Mouse (Mus musculus): ENCODE data around the gene Pgghg. TPM values are rescaled to one million over a fixed set of nuclear protein-coding genes. Genes with fewer than 3 reads are reported as not detected.
"Not testable (repeated sequence)": the region's sequence is repeated elsewhere in the genome, so short reads cannot be mapped to it uniquely, and the experiment has no call there.

Gene Pgghg
- polyA plus RNA-seq, 1 experiment from 2014 or later: 18.3 TPM

- no peak for DNase-seq (ENCODE audit: low read depth, low spot score)
- ChIA-PET CTCF (interaction anchor here (1.1 kb wide), 2 partner anchors 7 to 41 kb away, joined by 3 to 5 read pairs; no protein-coding TSS in a partner anchor), POLR2A (no interaction called here)
- ATAC-seq: no peak
- in situ Hi-C loops (cut with MboI; ENCODE audit: low pct_unique_long_range_greater_than_20kb): no loop called here
- no peaks in the 10 kb centered on the region for H3K27me3 ChIP-seq
- TF ChIP-seq CTCF (IDR thresholded peaks at IDR 0.05): no peak
Measured at GRCm38 (mm10) chr7:140966921-140967320, 25.7 kb downstream of the Pgghg start, which contains the start of gene Ifitm1. Ifitm1 (plus strand) TSS chr7:140967221.

GRCm38 (mm10) chr7:140967862-140968591 is 26.8 kb downstream of the Pgghg start:
- no peak for TF ChIP-seq CTCF (IDR thresholded peaks at IDR 0.05)

GRCm38 (mm10) chr7:140968710-140969109 is 27.5 kb downstream of the Pgghg start:
- H3K27me3 ChIP-seq; DNase-seq (ENCODE audit: low read depth, low spot score); POLR2A ChIA-PET; ATAC-seq; in situ Hi-C loops (cut with MboI; ENCODE audit: low pct_unique_long_range_greater_than_20kb): not testable (repeated sequence)
- CTCF ChIA-PET: interaction anchor here (1.1 to 1.9 kb wide), 2 partner anchors 9 to 40 kb away, joined by 5 read pairs; no protein-coding TSS in a partner anchor

More at GRCm38 (mm10) chr7:140967862-140968591, 26.8 kb downstream of the Pgghg start:
- ATAC-seq (no peak), DNase-seq (ENCODE audit: low read depth, low spot score) (no peak)
- H3K27me3 ChIP-seq: no peaks in the 10 kb centered on the region
- in situ Hi-C loops (cut with MboI; ENCODE audit: low pct_unique_long_range_greater_than_20kb): no loop called here
- ChIA-PET CTCF (interaction anchor here (1.0 to 1.9 kb wide), 3 partner anchors 8 to 41 kb away, joined by 3 to 5 read pairs (median 5); no protein-coding TSS in a partner anchor), POLR2A (no interaction called here)

- ChIA-PET CTCF (interaction anchor here (1.3 to 2.0 kb wide), 2 partner anchors 11 to 37 kb away, joined by 3 to 6 read pairs; no protein-coding TSS in a partner anchor), POLR2A (no interaction called here)
- no peaks in the 10 kb centered on the region for H3K27me3 ChIP-seq
- no peak for ATAC-seq
- in situ Hi-C loops (cut with MboI; ENCODE audit: low pct_unique_long_range_greater_than_20kb): no loop called here
- no peak for TF ChIP-seq CTCF (IDR thresholded peaks at IDR 0.05)
- DNase-seq (ENCODE audit: low read depth, low spot score): no peak
Measured at GRCm38 (mm10) chr7:140970931-140971330, 29.7 kb downstream of the Pgghg start.

- no peak for ATAC-seq
- CTCF ChIA-PET: interaction anchor here (1.3 to 2.0 kb wide), 2 partner anchors 12 to 37 kb away, joined by 3 to 6 read pairs; no protein-coding TSS in a partner anchor
- TF ChIP-seq CTCF (IDR thresholded peaks at IDR 0.05): no peak
- DNase-seq (ENCODE audit: low read depth, low spot score): no peak
- H3K27me3 ChIP-seq: no peaks in the 10 kb centered on the region
- POLR2A ChIA-PET: no interaction called here
- in situ Hi-C loops (cut with MboI; ENCODE audit: low pct_unique_long_range_greater_than_20kb): no loop called here
Measured at GRCm38 (mm10) chr7:140971479-140972171, 30.4 kb downstream of the Pgghg start.

- in situ Hi-C loops (cut with MboI; ENCODE audit: low pct_unique_long_range_greater_than_20kb): no loop called here
- TF ChIP-seq CTCF (IDR thresholded peaks at IDR 0.05): no peak
- DNase-seq (ENCODE audit: low read depth, low spot score) (no peak), ATAC-seq (peak; percentile 76)
- CTCF ChIA-PET: interaction anchor here (0.9 to 2.1 kb wide), 4 partner anchors 14 to 96 kb away, joined by 3 to 8 read pairs (median 4); no protein-coding TSS in a partner anchor
- no peaks in the 10 kb centered on the region for H3K27me3 ChIP-seq
- POLR2A ChIA-PET: interaction anchor here (0.5 to 0.9 kb wide), 2 partner anchors 31 to 221 kb away, joined by 3 to 4 read pairs; partner anchors contain the start of gene Lrrc56
Measured at GRCm38 (mm10) chr7:140973396-140974165, 32.4 kb downstream of the Pgghg start.

GRCm38 (mm10) chr7:140974940-140975339 is 33.7 kb downstream of the Pgghg start:
- in situ Hi-C loops (cut with MboI; ENCODE audit: low pct_unique_long_range_greater_than_20kb): no loop called here
- no peaks in the 10 kb centered on the region for H3K27me3 ChIP-seq
- ATAC-seq (no peak), DNase-seq (ENCODE audit: low read depth, low spot score) (no peak)
- CTCF ChIA-PET: interaction anchor here (1.4 to 2.1 kb wide), 2 partner anchors 16 to 33 kb away, joined by 6 to 7 read pairs; no protein-coding TSS in a partner anchor
- no peak for TF ChIP-seq CTCF (IDR thresholded peaks at IDR 0.05)
- POLR2A ChIA-PET: interaction anchor here (0.6 kb wide), 1 partner anchor 1399 kb away, joined by 5 read pairs; the partner anchor contains the start of gene Ifitm10

- H3K27me3 ChIP-seq: no peaks in the 10 kb centered on the region
- in situ Hi-C loops (cut with MboI; ENCODE audit: low pct_unique_long_range_greater_than_20kb): no loop called here
- CTCF ChIA-PET: interaction anchor here (1.4 kb wide), 1 partner anchor 16 kb away, joined by 7 read pairs; no protein-coding TSS in a partner anchor
- ATAC-seq (no peak), DNase-seq (ENCODE audit: low read depth, low spot score) (no peak)
- POLR2A ChIA-PET: interaction anchor here (0.6 kb wide), 2 partner anchors 21 to 1398 kb away, joined by 3 to 5 read pairs; partner anchors contain the start of gene Ifitm10
- no peak for TF ChIP-seq CTCF (IDR thresholded peaks at IDR 0.05)
Measured at GRCm38 (mm10) chr7:140975465-140975864, 34.3 kb downstream of the Pgghg start.

GRCm38 (mm10) chr7:140976720-140977119 is 35.5 kb downstream of the Pgghg start:
- ATAC-seq; DNase-seq (ENCODE audit: low read depth, low spot score); in situ Hi-C loops (cut with MboI; ENCODE audit: low pct_unique_long_range_greater_than_20kb); CTCF ChIA-PET; H3K27me3 ChIP-seq: not testable (repeated sequence)
- POLR2A ChIA-PET: interaction anchor here (0.7 kb wide), 1 partner anchor 1381 kb away, joined by 6 read pairs; no protein-coding TSS in a partner anchor

GRCm38 (mm10) chr7:140981704-140982103 is 40.5 kb downstream of the Pgghg start:
- no peak for ATAC-seq
- POLR2A ChIA-PET: no interaction called here

More at GRCm38 (mm10) chr7:140981704-140982103, 40.5 kb downstream of the Pgghg start:
- in situ Hi-C loops (cut with MboI; ENCODE audit: low pct_unique_long_range_greater_than_20kb): no loop called here
- H3K27me3 ChIP-seq: no peaks in the 10 kb centered on the region
- TF ChIP-seq CTCF (IDR thresholded peaks at IDR 0.05): no peak
- no peak for DNase-seq (ENCODE audit: low read depth, low spot score)
- CTCF ChIA-PET: interaction anchor here (0.8 kb wide), 1 partner anchor 67 kb away, joined by 3 read pairs; no protein-coding TSS in a partner anchor
